Mouse (Mus musculus): Measurements from ENCODE around the gene Dnajb12. TPM values are rescaled to one million over a fixed set of nuclear protein-coding genes. Genes with fewer than 3 reads are reported as not detected.
"Not testable (repeated sequence)": the region's sequence is repeated elsewhere in the genome, so short reads cannot be mapped to it uniquely, and the experiment has no call there.

Gene Dnajb12
- polyA plus RNA-seq, 1 experiment from 2014 or later = 25.3 TPM

DNA sequence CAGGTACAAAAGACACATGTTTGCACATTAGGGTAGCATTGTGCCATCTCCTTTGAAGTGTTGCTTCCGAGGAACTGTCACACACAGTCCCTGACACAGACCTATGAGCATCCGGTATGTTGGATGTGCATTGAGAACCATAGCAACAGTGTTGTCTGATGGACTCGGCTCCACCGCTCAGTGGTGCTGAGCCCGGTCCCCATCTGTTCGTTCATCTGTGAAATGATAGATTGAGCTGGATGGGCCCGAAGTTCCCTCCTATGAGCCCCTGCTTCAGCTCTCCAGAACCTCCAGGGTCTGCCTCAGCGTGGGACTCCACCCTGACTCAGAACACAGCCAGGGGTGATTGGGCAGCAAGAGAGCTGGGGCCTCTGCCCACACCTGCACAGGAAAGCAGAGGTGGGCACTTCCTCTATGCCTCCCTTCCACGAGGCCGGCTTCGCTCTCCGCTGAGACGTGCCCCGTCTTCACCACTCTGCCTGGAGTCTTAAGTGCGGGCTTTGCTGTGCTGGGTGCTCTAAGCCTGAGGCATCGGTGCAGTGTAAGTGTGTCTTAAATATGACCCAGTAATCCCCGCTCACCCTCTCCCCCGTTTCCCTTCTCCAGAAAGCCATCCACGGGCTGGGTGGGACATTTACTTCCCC lies 15.0 kb upstream of the Dnajb12 start:
- Histone ChIP-seq H3K27me3 (ENCODE audit: control insufficient read depth, insufficient read depth, low read length) (no peaks in the 10 kb centered on the region), H3K4me3 (ENCODE audit: low read depth, low read length) (no peak overlapping the region), H3K9me3 (ENCODE audit: control insufficient read depth, low read length) (no peaks in the 10 kb centered on the region), H3K36me3 (ENCODE audit: control insufficient read depth, insufficient read depth, low read length) (no peaks in the 10 kb centered on the region), H3K27ac (ENCODE audit: low read depth, low read length) (no peak overlapping the region), H3K9ac (ENCODE audit: low read length) (no peak overlapping the region), H3K4me1 (replicated peaks; ENCODE audit: control insufficient read depth, insufficient read depth, low read length) (no peaks in the 10 kb centered on the region), H3K4me2 (ENCODE audit: low read depth, low read length, severe bottlenecking) (no peak overlapping the region)
- no peak for DNase-seq (ENCODE audit: low spot score)
- ATAC-seq (replicated peaks; ENCODE audit: low FRiP score) = no peak
- WGBS = 80% methylated on average over 19 of the region's 19 CpGs

DNA sequence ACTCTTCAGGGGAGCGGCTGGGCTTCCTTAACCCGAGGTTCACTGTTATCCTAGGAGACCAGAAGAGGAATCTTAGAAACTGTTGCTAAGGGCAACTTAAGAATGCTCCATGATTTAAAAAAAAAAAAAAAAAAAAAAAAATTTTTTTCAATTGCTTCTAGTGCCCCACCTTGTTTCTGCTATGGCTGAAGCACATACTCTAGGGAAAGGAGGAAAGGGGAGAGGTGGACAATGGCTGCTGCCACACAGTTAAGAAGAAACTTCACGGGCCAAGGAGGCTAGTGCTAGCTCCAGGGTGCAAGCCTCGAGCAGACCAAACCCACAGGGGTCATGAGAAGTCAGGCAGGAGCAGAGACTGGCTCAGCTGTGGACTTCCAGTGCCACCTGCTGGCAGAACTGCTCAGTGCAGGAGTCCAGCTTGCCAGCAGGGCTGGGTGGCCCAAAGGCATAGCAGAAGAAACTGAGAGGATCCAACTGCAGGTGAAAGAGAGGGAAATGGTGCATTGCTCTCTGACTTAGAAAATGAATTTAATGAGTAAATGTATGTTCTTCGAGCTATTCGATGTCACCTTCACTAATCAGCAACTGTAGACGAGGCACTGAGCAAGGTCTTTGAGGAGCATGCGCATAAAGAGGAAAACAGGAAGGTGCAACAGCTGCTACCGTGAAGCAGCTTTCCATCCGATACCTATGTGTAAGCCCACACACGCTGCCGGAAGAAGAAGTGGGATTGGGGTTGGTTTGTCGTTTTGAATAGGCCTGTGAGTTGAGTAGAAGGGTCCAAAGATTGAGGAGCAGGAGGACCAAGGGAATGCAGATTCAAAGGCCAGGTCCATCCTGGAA lies 14.3 kb upstream of the Dnajb12 start:
- DNase-seq (ENCODE audit: low spot score) (peak; percentile 92), ATAC-seq (replicated peaks; ENCODE audit: low FRiP score) (peak; percentile 71)
- H3K4me1 ChIP-seq (replicated peaks; ENCODE audit: control insufficient read depth, insufficient read depth, low read length) = no peaks in the 10 kb centered on the region
- H3K27ac ChIP-seq (ENCODE audit: low read depth, low read length) = no peak overlapping the region
- H3K4me2 ChIP-seq (ENCODE audit: low read depth, low read length, severe bottlenecking) = no peak overlapping the region
- 38% methylated on average over 13 of the region's 13 CpGs for WGBS
- no peak overlapping the region for H3K9ac ChIP-seq (ENCODE audit: low read length)
- H3K36me3 ChIP-seq (ENCODE audit: control insufficient read depth, insufficient read depth, low read length) = no peaks in the 10 kb centered on the region
- H3K4me3 ChIP-seq (ENCODE audit: low read depth, low read length) = no peak overlapping the region
- H3K9me3 ChIP-seq (ENCODE audit: control insufficient read depth, low read length) = no peaks in the 10 kb centered on the region
- H3K27me3 ChIP-seq (ENCODE audit: control insufficient read depth, insufficient read depth, low read length) = no peaks in the 10 kb centered on the region

DNA sequence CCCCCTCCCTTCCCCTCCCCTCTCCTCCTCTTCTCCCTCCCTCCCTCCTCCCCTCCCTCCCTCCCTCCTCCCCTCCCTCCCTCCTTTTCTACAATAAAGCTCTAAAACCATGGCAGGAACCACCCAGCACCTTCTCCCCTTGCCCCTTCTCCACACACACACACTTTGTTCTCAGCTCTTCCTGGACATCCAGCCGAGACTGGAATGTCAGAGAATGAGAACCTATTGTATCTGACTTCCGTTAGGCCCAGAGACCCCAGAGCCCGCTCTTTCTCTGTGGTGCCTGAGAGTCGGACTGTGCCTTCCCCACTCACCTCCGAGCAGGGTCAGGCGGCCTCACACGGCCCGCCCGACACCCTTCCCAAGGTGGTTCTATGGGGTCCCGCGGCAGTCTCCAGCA lies 11.1 kb upstream of the Dnajb12 start:
- H3K4me2 ChIP-seq (ENCODE audit: low read depth, low read length, severe bottlenecking) = no peak overlapping the region
- 57% methylated on average over 11 of the region's 11 CpGs for WGBS
- H3K27me3 ChIP-seq (ENCODE audit: control insufficient read depth, insufficient read depth, low read length) = no peaks in the 10 kb centered on the region
- H3K9ac ChIP-seq (ENCODE audit: low read length) = no peak overlapping the region
- H3K4me1 ChIP-seq (replicated peaks; ENCODE audit: control insufficient read depth, insufficient read depth, low read length) = no peaks in the 10 kb centered on the region
- H3K36me3 ChIP-seq (ENCODE audit: control insufficient read depth, insufficient read depth, low read length) = no peaks in the 10 kb centered on the region
- no peak overlapping the region for H3K4me3 ChIP-seq (ENCODE audit: low read depth, low read length)
- ATAC-seq (replicated peaks; ENCODE audit: low FRiP score) (no peak), DNase-seq (ENCODE audit: low spot score) (no peak)
- no peaks in the 10 kb centered on the region for H3K9me3 ChIP-seq (ENCODE audit: control insufficient read depth, low read length)
- no peak overlapping the region for H3K27ac ChIP-seq (ENCODE audit: low read depth, low read length)

DNA sequence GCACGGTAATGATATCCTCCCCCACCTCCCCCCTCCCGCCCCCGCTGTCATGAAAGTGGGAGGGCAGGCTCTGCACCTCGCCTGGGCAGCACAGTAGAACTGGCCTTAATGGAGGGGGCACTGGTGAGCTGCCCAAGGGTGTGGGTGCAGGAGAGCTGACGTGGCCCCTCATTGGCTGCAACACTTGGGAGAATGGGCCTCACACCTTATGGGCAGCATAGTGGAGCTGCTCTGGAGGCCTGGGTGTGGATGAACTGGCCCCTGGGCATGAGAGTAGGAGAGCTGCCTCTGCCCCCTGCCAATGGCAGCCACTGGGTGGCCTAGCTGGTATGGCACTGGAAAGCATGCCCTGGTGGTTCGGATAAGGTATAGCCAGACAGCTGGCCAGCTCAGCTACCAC lies 9.3 kb upstream of the Dnajb12 start:
- Histone ChIP-seq H3K4me2 (ENCODE audit: low read depth, low read length, severe bottlenecking) (no peak overlapping the region), H3K27me3 (ENCODE audit: control insufficient read depth, insufficient read depth, low read length) (no peaks in the 10 kb centered on the region), H3K4me1 (replicated peaks; ENCODE audit: control insufficient read depth, insufficient read depth, low read length) (no peaks in the 10 kb centered on the region), H3K9me3 (ENCODE audit: control insufficient read depth, low read length) (no peaks in the 10 kb centered on the region), H3K36me3 (ENCODE audit: control insufficient read depth, insufficient read depth, low read length) (no peaks in the 10 kb centered on the region), H3K4me3 (ENCODE audit: low read depth, low read length) (no peak overlapping the region), H3K9ac (ENCODE audit: low read length) (no peak overlapping the region), H3K27ac (ENCODE audit: low read depth, low read length) (no peak overlapping the region)
- ATAC-seq (replicated peaks; ENCODE audit: low FRiP score) = no peak
- 87% methylated on average over 6 of the region's 6 CpGs for WGBS
- no peak for DNase-seq (ENCODE audit: low spot score)

DNA sequence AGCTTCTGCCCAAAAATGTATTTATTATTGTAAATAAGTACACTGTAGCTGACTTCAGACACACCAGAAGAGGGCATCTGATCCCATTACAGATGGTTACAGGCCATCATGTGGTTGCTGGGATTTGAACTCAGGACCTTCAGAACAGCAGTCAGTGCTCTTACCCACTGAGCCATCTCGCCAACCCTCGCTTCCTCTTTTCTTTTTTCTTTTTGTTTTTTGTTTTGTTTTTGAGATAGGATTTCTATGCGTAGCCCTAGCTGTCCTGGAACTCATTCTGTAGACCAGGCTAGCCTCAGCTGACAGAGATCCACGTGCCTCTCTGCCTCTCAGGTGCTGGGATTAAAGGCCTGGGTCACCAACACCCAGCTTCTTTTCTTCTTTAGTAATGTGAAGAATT lies 6.7 kb upstream of the Dnajb12 start:
- H3K9me3 ChIP-seq (ENCODE audit: control insufficient read depth, low read length); H3K27ac ChIP-seq (ENCODE audit: low read depth, low read length); H3K36me3 ChIP-seq (ENCODE audit: control insufficient read depth, insufficient read depth, low read length); H3K9ac ChIP-seq (ENCODE audit: low read length); H3K4me3 ChIP-seq (ENCODE audit: low read depth, low read length); DNase-seq (ENCODE audit: low spot score); H3K4me1 ChIP-seq (replicated peaks; ENCODE audit: control insufficient read depth, insufficient read depth, low read length); H3K4me2 ChIP-seq (ENCODE audit: low read depth, low read length, severe bottlenecking); H3K27me3 ChIP-seq (ENCODE audit: control insufficient read depth, insufficient read depth, low read length); ATAC-seq (replicated peaks; ENCODE audit: low FRiP score): not testable (repeated sequence)
- WGBS = 95% methylated on average over 4 of the region's 4 CpGs

DNA sequence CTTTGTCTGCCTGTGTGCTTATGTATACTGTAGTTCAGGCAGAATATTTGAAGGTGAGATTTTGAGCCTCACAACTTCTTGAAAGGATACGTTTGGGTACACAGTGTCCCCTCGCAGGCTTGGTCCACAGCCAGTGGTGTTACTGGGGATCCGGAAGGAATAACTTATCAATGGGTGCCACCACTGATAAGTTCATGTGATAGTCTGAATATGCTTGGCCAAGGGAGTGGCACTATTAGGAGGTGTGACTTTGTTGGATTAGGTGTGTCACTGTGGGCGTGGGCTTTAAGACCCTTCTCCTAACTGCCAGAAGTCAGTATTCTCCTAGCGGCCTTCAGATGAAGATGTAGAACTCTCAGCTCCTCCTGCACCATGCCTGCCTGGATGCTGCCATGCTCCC lies 6.2 kb upstream of the Dnajb12 start:
- H3K9me3 ChIP-seq (ENCODE audit: control insufficient read depth, low read length) = no peaks in the 10 kb centered on the region
- ATAC-seq (replicated peaks; ENCODE audit: low FRiP score) (no peak), DNase-seq (ENCODE audit: low spot score) (no peak)
- H3K36me3 ChIP-seq (ENCODE audit: control insufficient read depth, insufficient read depth, low read length) = no peaks in the 10 kb centered on the region
- H3K4me2 ChIP-seq (ENCODE audit: low read depth, low read length, severe bottlenecking) = no peak overlapping the region
- 91% methylated on average over 5 of the region's 5 CpGs for WGBS
- H3K27ac ChIP-seq (ENCODE audit: low read depth, low read length) = no peak overlapping the region
- no peak overlapping the region for H3K9ac ChIP-seq (ENCODE audit: low read length)
- H3K27me3 ChIP-seq (ENCODE audit: control insufficient read depth, insufficient read depth, low read length) = no peaks in the 10 kb centered on the region
- H3K4me1 ChIP-seq (replicated peaks; ENCODE audit: control insufficient read depth, insufficient read depth, low read length) = no peaks in the 10 kb centered on the region
- H3K4me3 ChIP-seq (ENCODE audit: low read depth, low read length) = no peak overlapping the region

DNA sequence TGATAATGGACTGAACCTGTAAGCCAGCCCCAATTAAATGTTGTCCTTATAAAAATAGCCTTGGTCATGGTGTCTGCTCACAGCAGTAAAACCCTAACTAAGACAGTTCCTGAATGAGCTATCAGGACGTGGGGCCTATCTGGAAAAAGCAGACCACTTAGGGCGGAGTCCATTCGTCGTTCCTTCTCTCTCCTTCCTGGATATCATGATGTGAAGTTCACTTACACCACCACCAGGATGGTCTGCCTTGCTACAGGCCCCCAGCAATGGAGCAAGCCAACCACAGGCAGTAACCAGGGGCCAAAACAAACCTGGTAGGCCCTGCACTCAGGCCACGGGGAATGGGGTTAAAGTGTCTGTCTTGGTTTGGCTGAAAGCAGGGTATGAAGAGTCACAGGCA lies 5.7 kb upstream of the Dnajb12 start:
- Histone ChIP-seq H3K27me3 (ENCODE audit: control insufficient read depth, insufficient read depth, low read length) (no peaks in the 10 kb centered on the region), H3K36me3 (ENCODE audit: control insufficient read depth, insufficient read depth, low read length) (no peaks in the 10 kb centered on the region), H3K4me1 (replicated peaks; ENCODE audit: control insufficient read depth, insufficient read depth, low read length) (no peaks in the 10 kb centered on the region), H3K4me3 (ENCODE audit: low read depth, low read length) (no peak overlapping the region), H3K4me2 (ENCODE audit: low read depth, low read length, severe bottlenecking) (no peak overlapping the region), H3K9me3 (ENCODE audit: control insufficient read depth, low read length) (no peaks in the 10 kb centered on the region), H3K27ac (ENCODE audit: low read depth, low read length) (no peak overlapping the region), H3K9ac (ENCODE audit: low read length) (no peak overlapping the region)
- DNase-seq (ENCODE audit: low spot score) (no peak), ATAC-seq (replicated peaks; ENCODE audit: low FRiP score) (no peak)
- 76% methylated on average over 5 of the region's 5 CpGs for WGBS

DNA sequence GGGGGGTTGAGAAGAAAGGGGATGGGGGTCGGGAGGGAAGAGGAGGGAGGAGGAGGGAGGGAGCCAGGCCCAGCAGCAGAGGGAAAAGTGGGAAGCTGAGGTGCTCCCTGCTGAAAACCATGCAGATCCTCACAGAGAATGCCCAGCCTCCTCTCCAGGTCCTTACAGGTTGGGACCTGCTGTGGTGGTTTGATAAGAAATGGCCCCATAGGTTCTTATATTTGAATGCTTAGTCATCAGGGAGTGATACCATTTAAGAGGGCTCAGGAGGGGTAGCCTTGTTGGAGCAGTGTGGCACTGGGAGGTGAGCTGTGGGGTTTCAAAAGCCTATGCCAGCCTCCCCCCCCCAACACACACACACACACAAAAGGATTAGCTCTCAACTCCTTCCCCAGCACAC lies 4.0 kb upstream of the Dnajb12 start:
- H3K4me2 ChIP-seq (ENCODE audit: low read depth, low read length, severe bottlenecking) = no peak overlapping the region
- no peaks in the 10 kb centered on the region for H3K4me1 ChIP-seq (replicated peaks; ENCODE audit: control insufficient read depth, insufficient read depth, low read length)
- H3K27ac ChIP-seq (ENCODE audit: low read depth, low read length) = no peak overlapping the region
- H3K9me3 ChIP-seq (ENCODE audit: control insufficient read depth, low read length) = no peaks in the 10 kb centered on the region
- ATAC-seq (replicated peaks; ENCODE audit: low FRiP score) (no peak), DNase-seq (ENCODE audit: low spot score) (no peak)
- no peak overlapping the region for H3K4me3 ChIP-seq (ENCODE audit: low read depth, low read length)
- H3K9ac ChIP-seq (ENCODE audit: low read length) = no peak overlapping the region; the same call in 1 of the 2 replicates
- no peaks in the 10 kb centered on the region for H3K27me3 ChIP-seq (ENCODE audit: control insufficient read depth, insufficient read depth, low read length)
- no peaks in the 10 kb centered on the region for H3K36me3 ChIP-seq (ENCODE audit: control insufficient read depth, insufficient read depth, low read length)
- 50% methylated on average over 1 of the region's 1 CpGs for WGBS

DNA sequence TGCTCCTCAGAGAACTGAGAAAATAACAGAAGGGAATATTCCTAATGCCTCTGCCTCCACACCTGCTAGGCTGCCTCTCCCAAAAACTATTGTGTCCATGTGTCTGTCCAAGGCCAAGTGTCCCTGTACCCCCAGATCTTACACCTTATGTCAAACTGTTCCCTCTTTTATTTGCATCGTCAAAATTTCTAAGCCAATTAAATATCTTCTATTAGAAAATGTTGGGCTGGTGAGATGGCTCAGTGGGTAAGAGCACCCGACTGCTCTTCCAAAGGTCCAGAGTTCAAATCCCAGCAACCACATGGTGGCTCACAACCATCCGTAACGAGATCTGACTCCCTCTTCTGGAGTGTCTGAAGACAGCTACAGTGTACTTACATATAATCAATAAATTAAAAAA lies 2.7 kb upstream of the Dnajb12 start:
- not testable (repeated sequence) for H3K9me3 ChIP-seq (ENCODE audit: control insufficient read depth, low read length); H3K36me3 ChIP-seq (ENCODE audit: control insufficient read depth, insufficient read depth, low read length); H3K27ac ChIP-seq (ENCODE audit: low read depth, low read length); H3K9ac ChIP-seq (ENCODE audit: low read length); H3K4me2 ChIP-seq (ENCODE audit: low read depth, low read length, severe bottlenecking); ATAC-seq (replicated peaks; ENCODE audit: low FRiP score); H3K27me3 ChIP-seq (ENCODE audit: control insufficient read depth, insufficient read depth, low read length); H3K4me1 ChIP-seq (replicated peaks; ENCODE audit: control insufficient read depth, insufficient read depth, low read length); DNase-seq (ENCODE audit: low spot score); H3K4me3 ChIP-seq (ENCODE audit: low read depth, low read length)
- 94% methylated on average over 4 of the region's 4 CpGs for WGBS

Data from forebrain, embryonic 11.5 days (tissue).